Mouse (Mus musculus): Measurements from ENCODE around the gene Cmah.

Gene Cmah

DNA sequence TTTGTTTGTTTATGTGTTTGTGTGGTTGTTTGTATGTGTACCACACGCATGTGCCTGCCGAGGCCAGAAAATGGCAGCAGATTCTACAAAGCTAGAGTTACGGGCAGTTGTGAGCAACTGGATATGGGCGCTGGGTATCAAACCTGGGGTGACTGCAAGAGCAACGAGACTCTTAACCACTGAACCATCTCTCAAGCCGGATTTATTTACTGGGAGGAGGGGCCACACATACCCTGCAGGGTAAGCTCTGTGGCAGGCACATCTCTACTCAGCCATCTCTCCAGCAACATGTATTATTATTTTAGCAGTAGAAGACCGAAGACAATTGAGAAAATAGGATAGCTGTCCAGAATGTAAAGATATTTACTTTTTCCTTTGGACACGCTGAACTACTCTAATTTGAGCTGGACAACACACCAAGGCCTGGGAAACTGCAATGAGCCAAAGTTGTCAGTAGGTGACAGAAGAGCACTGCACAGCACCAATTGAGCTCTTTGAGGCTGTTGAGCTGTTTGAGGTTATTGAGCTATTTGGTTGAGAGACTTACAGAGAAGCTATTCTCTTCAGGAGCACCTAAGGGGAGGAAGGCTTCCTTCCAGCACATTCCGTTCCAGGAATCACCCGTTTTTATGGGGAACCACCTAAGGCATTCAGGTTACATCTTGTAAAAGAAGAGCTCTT is 154.6 kb downstream of the Cmah start:
- peak in 1 of 2 experiments; percentile 72 for DNase-seq (ENCODE audit: low spot score in 2 of 2)

DNA sequence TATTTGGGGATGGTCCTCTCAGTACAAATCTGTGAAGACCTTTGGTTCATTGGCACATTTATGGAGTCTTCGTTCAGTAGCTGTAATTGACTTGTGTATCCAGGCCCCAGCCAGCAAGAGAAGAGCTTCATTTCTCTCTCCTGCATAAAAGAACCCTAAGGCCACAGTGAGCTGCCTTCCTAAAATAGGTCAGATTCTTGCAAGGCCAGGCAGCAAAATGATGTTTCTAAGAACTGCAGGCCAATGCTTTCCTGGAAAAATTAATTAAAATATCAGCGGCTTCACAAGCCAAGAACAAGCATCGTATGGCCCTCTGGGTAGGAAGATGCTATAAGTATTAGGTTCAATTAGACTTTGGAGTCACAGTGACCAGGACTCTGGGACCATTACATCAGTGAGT is 156.5 kb downstream of the Cmah start:
- DNase-seq (ENCODE audit: low spot score in 2 of 2), result no peak

DNA sequence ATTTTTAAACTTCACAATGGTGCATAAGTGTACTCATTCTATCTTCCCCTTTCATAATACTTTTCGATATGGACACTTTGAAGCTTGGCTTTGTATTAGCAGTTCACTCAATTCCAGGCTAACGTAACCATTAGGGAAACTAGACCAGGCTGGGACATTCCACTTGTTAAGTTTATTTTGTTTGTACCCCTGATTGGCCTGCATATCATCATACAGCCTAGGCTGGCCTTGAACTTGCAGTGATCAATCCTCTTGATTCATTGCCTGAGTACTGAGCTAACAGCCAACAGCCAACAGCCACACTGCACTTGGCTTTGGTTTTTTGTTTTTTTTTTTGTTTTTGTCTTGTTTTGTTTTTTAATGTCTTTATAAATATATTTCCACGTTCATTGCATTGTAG is 157.6 kb downstream of the Cmah start:
- no peak for DNase-seq (ENCODE audit: low spot score in 2 of 2)

DNA sequence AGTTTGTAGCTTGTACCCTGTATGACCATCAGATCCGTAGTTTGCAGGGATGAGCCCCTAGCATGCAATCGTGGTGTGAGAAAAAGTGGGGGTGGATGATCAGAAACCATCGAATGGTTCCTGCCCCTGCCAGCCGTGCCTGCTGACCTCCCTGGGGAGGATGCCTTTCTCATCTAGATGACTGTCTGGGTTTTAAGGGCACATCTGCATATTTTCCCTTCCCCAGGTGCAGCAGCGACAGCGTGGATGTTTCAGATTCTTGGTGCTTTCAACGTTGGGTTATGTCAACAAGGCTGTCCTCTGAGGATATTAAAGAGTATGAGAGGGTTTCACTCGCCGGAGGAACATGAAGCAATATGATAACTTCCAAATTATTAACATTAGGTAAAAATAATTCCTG is 158.8 kb downstream of the Cmah start:
- no peak for DNase-seq (ENCODE audit: low spot score in 2 of 2)

DNA sequence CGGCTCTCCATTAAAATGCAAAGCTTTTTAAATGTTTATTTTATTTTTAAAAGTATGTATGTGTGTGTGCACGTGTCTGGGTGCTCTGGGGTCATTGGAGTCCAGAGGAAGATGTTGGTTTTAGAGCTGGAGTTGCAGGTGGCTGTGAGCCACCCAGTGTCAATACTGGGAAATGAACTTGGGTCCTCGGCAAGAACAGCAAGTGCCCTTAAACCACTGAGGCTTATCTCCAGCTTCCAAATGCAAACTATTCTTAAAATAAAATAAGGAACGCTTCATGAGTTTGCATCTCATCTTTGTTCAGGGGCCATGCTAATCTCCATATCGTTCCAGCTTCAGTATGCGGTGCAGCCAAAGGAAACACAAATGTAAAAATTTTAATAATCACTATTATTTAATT is 159.2 kb downstream of the Cmah start:
- DNase-seq (ENCODE audit: low spot score in 2 of 2), result no peak

DNA sequence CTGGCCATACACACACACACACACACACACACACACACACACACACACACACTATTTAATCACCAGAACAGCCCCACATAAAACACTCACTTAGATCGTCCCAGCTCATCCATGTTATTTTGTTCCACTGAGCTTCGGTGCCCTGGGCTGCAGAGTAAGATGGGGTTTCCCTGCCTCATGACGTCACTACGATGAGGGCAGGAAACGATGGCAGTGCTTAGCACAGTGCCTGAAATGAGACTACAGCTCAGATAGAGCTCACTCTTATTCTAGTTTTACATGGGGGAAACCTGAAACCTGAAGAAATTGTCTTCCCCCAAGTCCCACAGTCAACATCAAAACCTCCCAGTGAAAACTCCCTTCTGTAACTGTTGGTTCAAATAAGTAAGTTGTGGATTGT is 159.9 kb downstream of the Cmah start:
- no peak for DNase-seq (ENCODE audit: low spot score in 2 of 2)

DNA sequence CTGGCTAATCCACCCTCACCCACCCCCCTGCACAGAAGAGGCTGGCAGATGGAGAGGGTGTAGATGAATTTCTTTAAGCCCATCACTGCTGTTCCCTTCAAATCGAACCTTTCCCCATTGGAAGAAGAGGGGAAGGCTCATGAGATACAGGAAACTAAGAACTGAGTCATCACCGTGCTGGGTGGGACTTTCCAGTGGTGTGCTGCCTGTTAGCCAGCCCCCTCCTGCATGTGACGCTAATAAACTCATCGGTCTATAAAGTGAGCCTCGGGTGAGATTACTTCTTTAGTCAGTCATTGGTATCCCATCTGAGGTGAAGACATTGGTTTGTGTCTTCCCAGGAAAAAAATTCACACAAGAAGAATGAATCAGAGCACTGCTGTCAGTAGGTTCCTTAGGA is 160.3 kb downstream of the Cmah start:
- DNase-seq (ENCODE audit: low spot score in 2 of 2), result no peak

DNA sequence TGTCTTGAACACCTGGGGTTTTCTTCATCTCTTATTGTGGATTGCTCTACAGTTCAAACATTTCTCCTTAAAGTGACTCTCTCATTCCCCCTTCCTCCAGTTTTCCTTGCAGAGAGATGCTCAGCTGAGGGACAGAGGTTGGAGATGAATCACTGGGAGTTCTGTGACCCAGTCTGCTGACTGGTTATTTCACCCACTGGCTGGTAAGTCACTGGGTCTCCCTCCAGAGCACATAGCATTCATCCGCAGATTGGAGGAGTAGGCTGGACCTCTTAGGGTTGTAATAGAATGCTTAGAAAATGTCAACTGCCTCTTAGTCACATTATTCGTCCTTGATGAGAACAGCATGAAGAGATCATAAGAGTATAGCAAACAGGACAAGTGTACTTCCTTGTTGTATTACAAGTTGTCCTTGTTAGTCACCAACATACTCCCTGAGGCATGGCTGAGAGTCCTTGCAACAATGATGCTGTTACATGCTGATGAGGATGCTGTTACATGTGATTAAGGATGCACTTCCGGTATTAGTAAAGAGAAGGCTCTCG is 161.4 kb downstream of the Cmah start:
- no peak for DNase-seq (ENCODE audit: low spot score in 2 of 2)

DNA sequence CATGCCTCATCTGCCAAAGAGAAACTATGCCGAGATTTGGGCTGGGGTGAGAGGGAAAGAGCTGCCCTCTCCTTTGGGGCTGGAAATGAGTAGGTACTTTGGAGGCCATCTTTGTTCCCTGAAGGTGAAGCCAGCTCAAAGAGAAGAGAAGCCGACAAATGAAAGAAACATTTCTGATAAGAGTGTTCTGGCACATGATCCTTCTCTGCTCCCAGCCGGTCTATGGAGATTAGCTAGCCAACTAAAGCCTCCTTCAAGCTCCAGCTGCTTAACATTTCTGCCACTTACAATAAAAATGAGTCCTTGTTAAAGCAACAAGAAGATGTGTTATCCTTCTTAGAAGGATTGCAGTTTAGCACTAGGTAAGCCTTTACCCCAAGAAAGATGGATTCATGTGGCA is 162.3 kb downstream of the Cmah start:
- DNase-seq (ENCODE audit: low spot score in 2 of 2), result no peak

DNA sequence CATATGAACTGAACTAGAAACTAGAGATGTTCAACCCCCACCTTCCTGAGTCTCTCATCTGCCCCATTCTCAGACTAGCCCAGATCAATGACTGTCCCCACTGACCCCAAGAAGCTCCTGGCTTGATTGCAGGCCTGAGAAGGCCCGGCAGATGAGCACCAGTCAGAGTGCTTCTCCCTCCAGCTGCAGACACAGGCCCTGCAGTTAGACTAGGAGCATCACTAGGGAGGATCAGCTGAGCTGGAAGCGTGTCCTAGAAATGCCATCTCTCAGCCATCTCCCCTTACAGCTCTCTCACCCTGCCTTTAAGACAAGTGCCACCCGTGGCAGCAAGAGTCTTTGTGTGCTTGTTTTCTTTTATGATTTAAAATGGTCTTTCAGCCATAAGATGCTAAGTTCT is 162.8 kb downstream of the Cmah start:
- DNase-seq (ENCODE audit: low spot score in 2 of 2), result no peak

DNA sequence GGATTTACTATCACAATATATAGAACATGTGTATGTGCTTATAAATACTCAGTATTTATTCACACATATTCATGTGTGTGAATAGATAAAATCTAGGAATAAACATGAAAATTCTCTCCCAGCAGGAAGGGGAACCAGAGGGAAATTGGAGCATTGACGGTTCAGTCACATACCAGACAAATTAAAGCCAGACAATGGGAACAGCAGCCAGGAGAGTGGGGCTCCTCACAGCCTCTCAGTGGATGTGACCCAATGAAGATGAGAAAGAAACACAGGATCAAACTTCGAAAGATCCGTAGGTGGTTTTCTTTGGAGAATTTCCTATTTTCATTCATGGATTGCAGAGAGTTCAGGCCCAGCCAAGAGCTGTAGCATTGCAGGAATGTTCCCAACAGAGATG is 163.9 kb downstream of the Cmah start:
- DNase-seq (ENCODE audit: low spot score in 2 of 2), result no peak

DNA sequence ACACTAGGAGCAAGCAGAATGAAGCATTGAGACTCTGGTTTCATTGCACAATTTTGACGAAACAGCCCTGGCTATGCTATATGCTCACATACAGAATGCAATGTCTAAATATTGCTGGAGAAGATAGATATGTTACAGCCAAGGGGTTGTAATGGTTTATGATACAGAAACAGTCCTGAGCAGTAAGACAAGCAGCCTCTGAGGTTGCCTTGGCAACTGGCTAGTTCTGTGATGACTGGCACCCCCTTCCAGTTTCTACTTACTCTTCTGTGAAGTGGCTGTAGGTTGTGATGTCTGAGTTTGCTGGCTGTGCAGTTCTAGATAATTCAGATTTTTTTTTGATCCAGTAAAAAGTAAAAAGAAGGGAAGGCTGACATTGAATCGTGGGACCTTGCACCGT is 166.6 kb downstream of the Cmah start:
- DNase-seq (ENCODE audit: low spot score in 2 of 2), result no peak

DNA sequence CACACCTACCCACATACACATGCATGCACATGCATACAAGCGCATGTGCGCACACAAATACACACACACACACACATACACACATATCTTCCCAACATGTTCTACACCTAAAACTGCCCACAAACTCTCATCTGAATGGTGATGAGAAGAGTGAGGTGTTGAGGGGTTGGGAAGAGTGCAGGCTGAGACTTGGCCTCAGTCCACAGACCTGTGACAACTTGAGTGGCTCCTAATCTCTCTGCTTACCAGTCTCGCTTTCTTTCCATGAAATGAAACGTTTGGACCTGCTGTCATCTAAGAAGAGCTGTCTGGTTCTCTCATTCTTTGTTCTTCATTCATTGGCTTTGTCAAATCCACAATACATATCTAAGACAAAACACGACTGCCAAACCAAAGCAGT is 169.1 kb downstream of the Cmah start:
- DNase-seq (ENCODE audit: low spot score in 2 of 2), result no peak

DNA sequence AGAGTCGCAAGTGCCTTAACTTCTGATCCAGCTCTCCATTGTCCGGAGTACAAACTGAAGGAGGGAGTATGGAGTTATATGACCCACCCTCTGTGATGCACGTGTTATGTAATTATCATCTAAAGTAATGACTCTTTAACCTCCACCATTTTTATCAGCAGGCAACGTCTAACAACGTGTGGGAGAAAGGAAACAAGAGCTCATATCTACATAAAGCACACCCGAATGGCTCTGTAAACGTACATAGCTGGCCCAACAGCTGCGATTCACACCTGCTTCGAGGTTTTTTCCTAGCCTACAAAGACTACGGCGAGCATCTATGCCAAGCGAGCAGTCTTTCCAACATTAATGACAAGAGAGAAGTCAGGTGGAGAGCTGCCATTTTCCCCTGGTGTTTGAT is 169.8 kb downstream of the Cmah start:
- no peak for DNase-seq (ENCODE audit: low spot score in 2 of 2)

DNA sequence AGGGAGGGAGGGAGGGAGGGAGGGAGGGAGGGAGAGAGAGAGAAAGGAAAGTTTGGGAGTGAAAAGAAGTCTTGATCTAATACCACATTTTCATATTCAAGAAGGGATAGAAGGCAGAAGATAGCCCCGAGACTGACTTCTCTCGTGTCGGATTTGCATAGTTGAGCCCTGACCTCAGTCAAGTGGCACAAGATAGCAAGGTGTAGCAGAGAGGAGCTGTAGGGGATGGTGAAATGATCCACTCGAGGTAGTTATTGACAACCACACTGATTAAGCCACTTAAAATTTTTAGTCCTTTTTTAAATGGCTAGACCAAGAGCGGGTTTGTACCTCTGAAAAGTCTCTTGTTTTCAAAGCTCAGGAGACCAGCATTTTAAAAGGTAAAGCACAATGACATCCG is 171.1 kb downstream of the Cmah start:
- DNase-seq (ENCODE audit: low spot score in 2 of 2), result no peak

DNA sequence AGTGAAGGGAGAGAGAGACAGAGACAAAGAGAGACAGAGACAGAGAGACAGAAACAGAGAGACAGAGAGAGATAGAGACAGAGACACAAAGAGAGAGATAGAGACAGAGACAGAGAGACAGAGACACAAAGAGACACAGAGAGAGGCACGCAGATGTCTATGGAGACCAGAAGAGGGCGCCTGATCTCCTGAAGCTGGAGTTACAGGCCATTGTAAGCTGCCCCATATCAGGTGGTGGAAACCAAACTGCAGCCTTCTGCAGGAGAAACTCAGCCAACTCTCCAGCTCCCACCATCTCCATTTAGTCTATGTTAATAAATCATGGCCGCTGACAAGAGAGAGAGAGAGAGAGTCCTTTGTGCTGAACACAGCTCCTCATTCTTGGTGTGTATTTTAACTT is 172.3 kb downstream of the Cmah start:
- peak in 1 of 2 experiments; percentile 29 for DNase-seq (ENCODE audit: low spot score in 2 of 2)

DNA sequence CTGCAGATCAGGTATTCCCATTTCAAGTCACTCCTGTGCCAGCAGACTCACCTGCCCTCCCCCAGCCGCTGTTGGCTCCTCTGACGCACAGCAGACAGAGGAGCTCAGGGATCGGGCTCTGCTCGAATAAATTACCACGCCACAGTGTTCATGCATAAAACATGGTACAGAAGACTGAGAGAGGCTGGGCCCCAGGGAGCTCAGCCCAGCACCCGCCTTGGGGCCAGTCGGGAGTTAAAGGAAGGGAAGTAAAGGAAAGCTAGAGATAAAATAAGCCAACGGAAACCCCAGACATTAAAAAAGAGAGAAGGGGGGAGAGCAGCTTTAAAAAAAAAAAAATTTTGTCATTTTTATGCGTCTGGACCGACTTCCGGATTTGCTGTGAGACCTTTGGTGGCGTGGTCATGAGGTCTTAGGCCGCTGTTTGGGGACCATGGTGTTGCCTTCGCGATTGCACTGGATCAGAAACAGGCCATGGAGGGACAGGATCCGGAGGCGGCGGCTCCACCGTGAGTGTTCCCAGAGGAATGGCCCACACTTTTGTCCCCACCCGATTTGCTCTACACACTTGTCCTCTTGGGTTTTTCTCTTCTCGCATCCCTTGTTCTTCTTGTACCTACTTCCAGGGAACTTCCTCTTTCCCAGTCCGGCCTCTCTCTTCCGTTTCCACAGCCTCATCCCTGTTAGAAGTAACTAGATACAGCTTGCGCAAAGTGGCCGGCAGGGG is 174.1 kb downstream of the Cmah start:
- no peak for DNase-seq (ENCODE audit: low spot score in 2 of 2)

DNA sequence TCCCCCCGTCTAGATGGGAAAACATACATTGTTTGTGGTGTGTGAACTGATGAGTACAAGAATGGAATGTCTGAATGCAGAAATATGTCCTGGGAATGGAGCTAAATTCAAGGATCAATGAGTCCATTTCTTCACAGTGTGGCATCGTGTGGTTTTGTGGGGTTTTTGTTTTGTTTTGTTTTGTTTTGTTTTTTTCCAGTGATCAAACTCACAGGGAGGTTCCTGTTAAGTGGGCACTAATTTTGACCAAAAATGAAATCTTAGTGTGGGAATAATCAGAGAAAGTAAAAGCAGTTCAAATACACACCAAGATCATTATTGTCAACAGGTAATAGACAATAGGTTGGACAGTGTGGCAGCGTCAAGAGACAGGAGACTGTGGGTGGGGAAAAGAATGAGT is 174.7 kb downstream of the Cmah start:
- DNase-seq (ENCODE audit: low spot score in 2 of 2), result no peak

DNA sequence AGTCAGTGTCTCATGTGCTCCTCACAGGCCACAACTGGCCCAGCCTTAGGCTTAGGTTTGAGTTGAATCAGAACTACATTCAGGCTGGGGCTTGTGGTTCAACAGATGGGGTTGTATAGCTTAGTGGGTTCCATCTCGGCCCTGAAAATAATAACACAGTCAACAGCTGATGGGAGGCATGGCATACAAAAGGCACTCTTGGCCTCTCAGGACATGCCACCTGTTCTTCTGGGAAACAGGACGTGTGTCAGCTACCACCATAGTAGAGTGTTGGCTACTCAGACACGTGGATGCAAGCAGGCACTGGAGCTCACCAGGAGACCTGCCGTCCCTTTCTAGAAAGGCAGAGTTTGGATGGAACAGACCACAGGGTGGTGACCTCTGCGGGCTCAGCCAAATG is 178.6 kb downstream of the Cmah start:
- DNase-seq (ENCODE audit: low spot score in 2 of 2), result no peak

DNA sequence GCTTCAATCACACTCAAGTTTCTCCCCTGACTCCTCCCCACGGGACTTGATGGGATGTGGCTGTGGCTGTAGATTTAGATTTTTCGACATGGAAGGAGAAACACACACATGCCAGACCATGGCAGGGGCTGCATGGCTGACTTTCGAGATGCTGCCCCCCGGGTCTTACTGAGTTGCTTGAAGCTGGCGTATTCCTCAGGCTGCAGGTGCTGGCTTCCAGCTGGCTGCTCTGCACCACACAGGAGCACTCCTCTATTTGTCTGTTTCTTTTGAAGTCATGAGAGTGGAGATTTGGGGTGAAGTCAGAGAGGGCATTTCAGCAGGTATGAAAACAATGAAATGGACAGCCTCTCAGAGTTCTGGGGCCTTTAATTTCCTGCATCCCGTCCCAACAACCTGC is 180.0 kb downstream of the Cmah start:
- no peak for DNase-seq (ENCODE audit: low spot score in 2 of 2)

DNA sequence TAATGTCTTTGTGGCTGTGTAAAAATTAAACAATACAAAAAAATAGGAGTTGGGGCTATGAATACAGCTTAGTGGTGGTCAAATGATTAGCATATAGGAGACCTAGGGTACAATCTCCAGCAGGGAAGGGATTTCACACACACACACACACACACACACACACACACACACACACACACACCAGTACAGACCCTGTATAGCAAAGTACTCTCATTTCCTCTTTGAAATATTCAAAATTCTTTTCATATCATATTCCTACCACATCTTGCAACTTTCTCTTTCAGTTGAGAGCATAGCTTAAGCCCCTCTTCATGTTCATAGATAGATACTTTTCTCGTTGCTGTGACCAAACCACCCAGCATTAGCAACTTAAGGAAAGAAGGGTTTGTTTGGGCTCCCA is 181.7 kb downstream of the Cmah start:
- DNase-seq (ENCODE audit: low spot score in 2 of 2), result no peak

DNA sequence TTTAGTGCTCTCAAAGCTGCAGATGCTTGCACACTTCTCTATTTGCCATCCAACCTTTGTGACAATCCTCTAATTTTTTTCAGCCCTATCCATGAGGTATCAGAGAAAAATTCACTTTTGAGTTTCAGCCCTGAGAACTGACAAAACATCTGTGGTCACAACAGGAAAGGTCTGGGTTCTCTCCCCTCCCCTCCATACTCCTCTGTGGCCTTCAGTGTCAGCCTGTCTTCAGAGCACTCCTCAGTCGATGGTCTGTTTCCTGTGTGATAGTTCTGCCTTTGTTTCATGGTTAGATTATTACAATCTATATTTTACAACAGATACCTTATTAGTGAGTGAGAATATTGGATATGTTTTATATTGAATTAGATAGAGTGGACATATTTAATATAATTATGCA is 184.2 kb downstream of the Cmah start:
- DNase-seq (ENCODE audit: low spot score in 2 of 2), result no peak

DNA sequence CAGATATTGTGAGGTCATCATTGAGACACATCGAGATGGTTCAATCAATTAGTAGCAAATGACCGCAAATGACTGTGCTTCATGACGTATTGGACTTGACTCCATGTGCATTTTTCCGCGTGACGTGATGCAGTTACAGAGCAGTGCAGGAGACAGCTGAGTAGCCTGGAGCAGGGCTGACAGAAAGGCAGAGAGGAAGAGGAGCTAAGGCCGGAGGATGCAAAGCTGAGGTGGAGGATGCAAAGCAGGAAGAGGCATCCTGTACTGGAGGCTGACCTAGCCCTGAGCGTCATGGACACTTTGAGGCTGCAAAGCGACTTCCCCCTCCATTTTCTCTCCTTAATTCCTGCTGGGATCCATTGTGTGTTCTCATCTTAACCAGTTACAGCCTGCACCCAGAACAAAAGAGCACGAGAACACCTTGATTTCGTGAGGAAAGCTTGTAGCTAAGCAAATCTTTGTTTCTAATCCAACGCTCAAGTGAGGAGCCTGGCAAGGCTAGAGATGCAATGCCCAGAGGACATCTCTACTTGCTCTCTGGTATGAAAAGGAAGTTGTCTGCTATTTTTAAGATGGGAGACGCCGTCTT is 184.8 kb downstream of the Cmah start:
- DNase-seq (ENCODE audit: low spot score in 2 of 2), result no peak
